Mouse (Mus musculus) liver, embryonic 16.5 days (tissue): ENCODE data around the gene Gm3646. TPM values are rescaled to one million over a fixed set of nuclear protein-coding genes. Genes with fewer than 3 reads are reported as not detected.

Experiments used
- ATAC-seq: fragments of 200-750 bp; cut with Nextera tagmentation; 2 replicates; pipeline ENCODE4 v1.8.0; 2017; ENCODE audit warnings: low read depth, mild to moderate bottlenecking, moderate number of reproducible peaks, moderate library complexity
- H3K27ac ChIP-seq: fragments of 300-500 bp; sonication (generic); 2 replicates; pipeline ENCODE4 v1.5.1; 2014; ENCODE audit warnings: mild to moderate bottlenecking, low read length
- H3K27me3 ChIP-seq: fragments of 300-500 bp; sonication (generic); 2 replicates; pipeline ENCODE4 v1.6.1; 2014; ENCODE audit warnings: low read depth, low read length, mixed read lengths; ENCODE audit not compliant: control insufficient read depth, insufficient read depth
- H3K36me3 ChIP-seq: fragments of 300-500 bp; sonication (generic); 2 replicates; pipeline ENCODE4 v1.6.1; 2014; ENCODE audit warnings: mild to moderate bottlenecking; ENCODE audit not compliant: control insufficient read depth, insufficient read depth
- H3K4me1 ChIP-seq: fragments of 300-500 bp; sonication (generic); 2 replicates; pipeline ENCODE4 v1.6.1; 2014; ENCODE audit warnings: low read depth, low read length, mixed read lengths; ENCODE audit not compliant: control insufficient read depth
- H3K4me2 ChIP-seq: fragments of 300-500 bp; sonication (generic); 2 replicates; pipeline ENCODE4 v1.6.1; 2014; ENCODE audit warnings: low read depth, low read length, mixed read lengths
- H3K4me3 ChIP-seq: fragments of 300-500 bp; sonication (generic); 2 replicates; pipeline ENCODE4 v1.5.1; 2014; ENCODE audit warnings: low read depth, mild to moderate bottlenecking, low read length
- H3K9ac ChIP-seq: fragments of 300-500 bp; sonication (generic); 2 replicates; pipeline ENCODE4 v1.6.1; 2014; ENCODE audit warnings: low read depth, low read length
- H3K9me3 ChIP-seq: fragments of 300-500 bp; sonication (generic); replicated peaks from 2 replicates; pipeline ENCODE4 v1.6.1; 2016; ENCODE audit warnings: low read length; ENCODE audit not compliant: control insufficient read depth
- WGBS: fragments of 180-500 bp; shearing (Covaris S2); extraction: QIAGEN DNeasy Blood & Tissue Kit; methylation state at CpG from one replicate; pipeline ENCODE4 v1.1.7; 2014; ENCODE audit not compliant: insufficient replicate concordance; 5-methylcytosine and 5-hydroxymethylcytosine counted together
- polyA plus RNA-seq: library from polyadenylated mRNA; unstranded; fragments of >200 nt; fragmentation: Nextera tagmentation; extraction: Ambion mirVana; gene quantifications from 2 replicates; pipeline ENCODE4 v1.2.1, GENCODE M21; 2015

Gene Gm3646
- polyA plus RNA-seq, 1 experiment from 2014 or later = not detected

- WGBS = 57% methylated on average over 7 of the region's 7 CpGs
- no peak for ATAC-seq
- H3K4me2 ChIP-seq = no peak overlapping the region
Observed at GRCm38 (mm10) chr1:39802946-39803345, 2.2 kb downstream of the Gm3646 start.

GRCm38 (mm10) chr1:39797496-39797895 lies 7.6 kb downstream of the Gm3646 start:
- H3K4me1 ChIP-seq = no peaks in the 10 kb centered on the region
- H3K27me3 ChIP-seq = no peaks in the 10 kb centered on the region
- ATAC-seq = no peak
- H3K4me2 ChIP-seq = no peak overlapping the region
- H3K9me3 ChIP-seq = 0 out of 2 replicates have a peak, but pooled peaks cover 2% of the 10 kb centered on the region
- H3K9ac ChIP-seq = no peak overlapping the region
- H3K4me3 ChIP-seq = no peak overlapping the region
- H3K27ac ChIP-seq = no peak overlapping the region
- H3K36me3 ChIP-seq = no peaks in the 10 kb centered on the region
- 73% methylated on average over 6 of the region's 6 CpGs for WGBS

More at GRCm38 (mm10) chr1:39802946-39803345, 2.2 kb downstream of the Gm3646 start:
- Histone ChIP-seq H3K27me3 (no peaks in the 10 kb centered on the region), H3K9me3 (no peaks in the 10 kb centered on the region), H3K36me3 (no peaks in the 10 kb centered on the region), H3K27ac (no peak overlapping the region), H3K4me3 (no peak overlapping the region), H3K4me1 (no peaks in the 10 kb centered on the region), H3K9ac (no peak overlapping the region)

GRCm38 (mm10) chr1:39796765-39797164 lies 8.4 kb downstream of the Gm3646 start:
- Histone ChIP-seq H3K4me3 (no peak overlapping the region), H3K4me2 (no peak overlapping the region), H3K4me1 (no peaks in the 10 kb centered on the region), H3K9ac (no peak overlapping the region), H3K36me3 (no peaks in the 10 kb centered on the region), H3K27me3 (no peaks in the 10 kb centered on the region), H3K27ac (no peak overlapping the region), H3K9me3 (0 out of 2 replicates have a peak, but pooled peaks cover 2% of the 10 kb centered on the region)
- WGBS = 54% methylated on average over 3 of the region's 3 CpGs
- no peak for ATAC-seq

- no peak for ATAC-seq
- H3K4me2 ChIP-seq = no peak overlapping the region
- H3K27ac ChIP-seq = no peak overlapping the region
- no peak overlapping the region for H3K4me3 ChIP-seq
- H3K27me3 ChIP-seq = no peaks in the 10 kb centered on the region
- H3K36me3 ChIP-seq = no peaks in the 10 kb centered on the region
- H3K9me3 ChIP-seq = no peaks in the 10 kb centered on the region; the same call in 1 of the 2 replicates
- WGBS = 26% methylated on average over 5 of the region's 5 CpGs
- no peak overlapping the region for H3K9ac ChIP-seq
- H3K4me1 ChIP-seq = no peaks in the 10 kb centered on the region; the same call in 1 of the 2 replicates
Observed at GRCm38 (mm10) chr1:39784632-39785031, 20.5 kb downstream of the Gm3646 start.

- Histone ChIP-seq H3K4me3 (no peak overlapping the region), H3K4me1 (peaks cover 3% of the 10 kb centered on the region; the same call in 1 of the 2 replicates), H3K27me3 (no peaks in the 10 kb centered on the region), H3K9me3 (no peaks in the 10 kb centered on the region), H3K36me3 (no peaks in the 10 kb centered on the region), H3K4me2 (no peak overlapping the region), H3K9ac (no peak overlapping the region), H3K27ac (no peak overlapping the region)
- ATAC-seq = no peak
- WGBS = 43% methylated on average over 6 of the region's 6 CpGs
Observed at GRCm38 (mm10) chr1:39781835-39782234, 23.3 kb downstream of the Gm3646 start.

- Histone ChIP-seq H3K36me3 (no peaks in the 10 kb centered on the region), H3K4me2 (no peak overlapping the region), H3K4me3 (no peak overlapping the region), H3K27ac (no peak overlapping the region), H3K9ac (no peak overlapping the region), H3K9me3 (no peaks in the 10 kb centered on the region), H3K4me1 (peaks cover 3% of the 10 kb centered on the region; the same call in 1 of the 2 replicates), H3K27me3 (no peaks in the 10 kb centered on the region)
- ATAC-seq = no peak
- 61% methylated on average over 16 of the region's 16 CpGs for WGBS
Observed at GRCm38 (mm10) chr1:39779111-39779980, 25.8 kb downstream of the Gm3646 start.

GRCm38 (mm10) chr1:39773991-39774729 lies 31.0 kb downstream of the Gm3646 start:
- WGBS = 74% methylated on average over 14 of the region's 14 CpGs
- no peak overlapping the region for H3K9ac ChIP-seq
- H3K4me2 ChIP-seq = no peak overlapping the region
- no peaks in the 10 kb centered on the region for H3K27me3 ChIP-seq
- no peaks in the 10 kb centered on the region for H3K36me3 ChIP-seq
- H3K4me3 ChIP-seq = no peak overlapping the region
- H3K9me3 ChIP-seq = no peaks in the 10 kb centered on the region
- H3K27ac ChIP-seq = no peak overlapping the region
- H3K4me1 ChIP-seq = no peaks in the 10 kb centered on the region; the same call in 1 of the 2 replicates
- ATAC-seq = no peak

- no peak for ATAC-seq
- H3K36me3 ChIP-seq = no peaks in the 10 kb centered on the region
Observed at GRCm38 (mm10) chr1:39773551-39773950, 31.6 kb downstream of the Gm3646 start.

More at GRCm38 (mm10) chr1:39773551-39773950, 31.6 kb downstream of the Gm3646 start:
- 61% methylated on average over 5 of the region's 5 CpGs for WGBS
- no peaks in the 10 kb centered on the region for H3K9me3 ChIP-seq
- H3K27ac ChIP-seq = no peak overlapping the region
- H3K4me1 ChIP-seq = no peaks in the 10 kb centered on the region; the same call in 1 of the 2 replicates
- H3K9ac ChIP-seq = no peak overlapping the region
- no peak overlapping the region for H3K4me3 ChIP-seq
- no peaks in the 10 kb centered on the region for H3K27me3 ChIP-seq
- no peak overlapping the region for H3K4me2 ChIP-seq
